ENCODE assay signal across 9 mouse cellular contexts in genomic region chr9:115163031-115163430, GRCm38 (mm10).
DNase-seq lines count a peak whose midpoint lies in the region; ATAC-seq lines count a peak whose summit lies in the region.
"Had no signal": no experiment of that assay in that cellular context is flagged by ENCODE, and none has a peak within 500 bp of the region (broad histone marks: within the 10 kb centered on the region; RNA-seq: fewer than 3 reads in every experiment).

No protein-coding gene starts in this region.

- H3K9ac ChIP-seq in midbrain, embryonic 16.5 days (ENCODE audit: low read depth, low read length), result no peak overlapping the region
- no peak overlapping the region for H3K9ac ChIP-seq in liver, embryonic 12.5 days
- H3K9ac ChIP-seq in neural tube, embryonic 13.5 days, result no peak overlapping the region
- H3K9ac ChIP-seq: embryonic facial prominence, embryonic 13.5 days had no signal

- no peak overlapping the region for H3K4me2 ChIP-seq in midbrain, embryonic 16.5 days (ENCODE audit: low read length)
- H3K4me2 ChIP-seq in liver, embryonic 12.5 days, result peak overlapping the region; percentile 38
- no peak overlapping the region for H3K4me2 ChIP-seq in neural tube, embryonic 13.5 days
- H3K4me2 ChIP-seq: embryonic facial prominence, embryonic 13.5 days had no signal

- 70% methylated on average over 5 of the region's 5 CpGs for WGBS in midbrain, embryonic 10.5 days
- 57% methylated on average over 5 of the region's 5 CpGs for WGBS in midbrain, embryonic 16.5 days
- WGBS in liver, embryonic 12.5 days (ENCODE audit: insufficient replicate concordance), result 22% methylated on average over 5 of the region's 5 CpGs
- WGBS in neural tube, embryonic 13.5 days, result 59% methylated on average over 5 of the region's 5 CpGs

- H3K36me3 ChIP-seq in midbrain, embryonic 10.5 days, result no peaks in the 10 kb centered on the region
- no peaks in the 10 kb centered on the region for H3K36me3 ChIP-seq in midbrain, embryonic 16.5 days (ENCODE audit: control insufficient read depth, insufficient read depth, low read length)
- no peaks in the 10 kb centered on the region for H3K36me3 ChIP-seq in liver, embryonic 12.5 days
- H3K36me3 ChIP-seq in neural tube, embryonic 13.5 days, result no peaks in the 10 kb centered on the region
- H3K36me3 ChIP-seq: embryonic facial prominence, embryonic 13.5 days had no signal

- DNase-seq in midbrain, embryonic 10.5 days (ENCODE audit: low spot score), result peak; percentile 55
- DNase-seq in embryo, embryonic 11.5 days (ENCODE audit: low read depth, low spot score), result peak; percentile 45
- peak; percentile 32 for DNase-seq in heart, adult 8-10 months (ENCODE audit: low spot score)
- DNase-seq in kidney, adult 8-10 months, result peak; percentile 17 to 47
- peak; percentile 82 for DNase-seq in thymus, postnatal 0 days (ENCODE audit: low spot score)

- no peaks in the 10 kb centered on the region for H3K9me3 ChIP-seq in midbrain, embryonic 10.5 days (replicated peaks)
- H3K9me3 ChIP-seq in midbrain, embryonic 16.5 days (replicated peaks; ENCODE audit: control insufficient read depth, low read length, poor library complexity, severe bottlenecking), result no peaks in the 10 kb centered on the region
- no peaks in the 10 kb centered on the region for H3K9me3 ChIP-seq in liver, embryonic 12.5 days (replicated peaks)
- no peaks in the 10 kb centered on the region for H3K9me3 ChIP-seq in neural tube, embryonic 13.5 days
- H3K9me3 ChIP-seq: embryonic facial prominence, embryonic 13.5 days had no signal

- ATAC-seq in midbrain, embryonic 16.5 days, result no peak
- ATAC-seq in liver, embryonic 12.5 days, result peak; percentile 80
- ATAC-seq in neural tube, embryonic 13.5 days (ENCODE audit: low read depth), result peak; percentile 65; the same call in 1 of the 2 replicates

- H3K27ac ChIP-seq in midbrain, embryonic 10.5 days (replicated peaks), result no peak overlapping the region
- H3K27ac ChIP-seq in midbrain, embryonic 16.5 days (ENCODE audit: low read length), result no peak overlapping the region
- H3K27ac ChIP-seq in liver, embryonic 12.5 days, result no peak overlapping the region
- 0 out of 2 replicates have a peak overlapping the region, but pooled peaks have one; percentile 33 for H3K27ac ChIP-seq in neural tube, embryonic 13.5 days (replicated peaks)
- H3K27ac ChIP-seq: embryonic facial prominence, embryonic 13.5 days had no signal

- H3K4me1 ChIP-seq in midbrain, embryonic 10.5 days, result 0 out of 2 replicates have a peak, but pooled peaks cover 3% of the 10 kb centered on the region
- H3K4me1 ChIP-seq in midbrain, embryonic 16.5 days (ENCODE audit: control insufficient read depth, insufficient read depth, low read length), result no peaks in the 10 kb centered on the region
- peaks cover 48% of the 10 kb centered on the region for H3K4me1 ChIP-seq in liver, embryonic 12.5 days
- peaks cover 15% of the 10 kb centered on the region for H3K4me1 ChIP-seq in neural tube, embryonic 13.5 days (replicated peaks)

- H3K4me3 ChIP-seq in midbrain, embryonic 10.5 days, result no peak overlapping the region
- H3K4me3 ChIP-seq in midbrain, embryonic 16.5 days (ENCODE audit: low read depth, low read length), result no peak overlapping the region
- H3K4me3 ChIP-seq in liver, embryonic 12.5 days, result no peak overlapping the region
- no peak overlapping the region for H3K4me3 ChIP-seq in neural tube, embryonic 13.5 days
- H3K4me3 ChIP-seq: embryonic facial prominence, embryonic 13.5 days had no signal

- H3K27me3 ChIP-seq in midbrain, embryonic 10.5 days (ENCODE audit: low read depth, poor library complexity, severe bottlenecking), result no peaks in the 10 kb centered on the region
- no peaks in the 10 kb centered on the region for H3K27me3 ChIP-seq in midbrain, embryonic 16.5 days (ENCODE audit: control insufficient read depth, insufficient read depth, low read depth, low read length)
- H3K27me3 ChIP-seq in liver, embryonic 12.5 days (replicated peaks), result no peaks in the 10 kb centered on the region
- H3K27me3 ChIP-seq in neural tube, embryonic 13.5 days, result no peaks in the 10 kb centered on the region
- H3K27me3 ChIP-seq: embryonic facial prominence, embryonic 13.5 days had no signal

Comparison
In these comparisons a context has a peak if more than half of its experiments do, and no peak if none do; other contexts are left out.
1. DNase-seq: peak in every context shown above with its lines; median percentile 82 in thymus, postnatal 0 days; 55 in midbrain, embryonic 10.5 days; 45 in embryo, embryonic 11.5 days; 32 in heart, adult 8-10 months; 32 in kidney, adult 8-10 months.